Mouse (Mus musculus): ENCODE data around the gene Map6. TPM values are rescaled to one million over a fixed set of nuclear protein-coding genes. Genes with fewer than 3 reads are reported as not detected.

Map6 gene
- total and polyA plus RNA-seq, 2 experiments from 2014 or later: 111 to 292 TPM

- no peak overlapping the region for H3K9ac ChIP-seq (replicated peaks; ENCODE audit: low read length)
- DNase-seq (ENCODE audit: low spot score) (no peak), ATAC-seq (0 out of 2 replicates have a peak, but pooled peaks have one; percentile 16)
- H3K9me3 ChIP-seq (ENCODE audit: low read length): no peaks in the 10 kb centered on the region
- no peak overlapping the region for H3K4me3 ChIP-seq (ENCODE audit: low read length)
- 33% methylated on average over 14 of the region's 14 CpGs for WGBS
- peaks cover 26% of the 10 kb centered on the region for H3K36me3 ChIP-seq (ENCODE audit: insufficient read depth, low read length)
- H3K4me1 ChIP-seq (ENCODE audit: insufficient read depth, low read length): peaks cover 8% of the 10 kb centered on the region; the same call in 1 of the 2 replicates
- no peak for TF ChIP-seq CTCF (IDR thresholded peaks at IDR 0.05; ENCODE audit: low read depth)
- H3K4me2 ChIP-seq (ENCODE audit: low read depth, low read length): no peak overlapping the region
- no peak overlapping the region for H3K27ac ChIP-seq
- no peaks in the 10 kb centered on the region for H3K27me3 ChIP-seq (ENCODE audit: insufficient read depth, low read length)
These were observed 53.3 kb downstream of the Map6 start for GRCm38 (mm10) chr7:99320524-99320923.

- Histone ChIP-seq H3K9ac (replicated peaks; ENCODE audit: low read length) (no peak overlapping the region), H3K4me2 (ENCODE audit: low read depth, low read length) (no peak overlapping the region), H3K4me3 (ENCODE audit: low read length) (no peak overlapping the region), H3K4me1 (ENCODE audit: insufficient read depth, low read length) (0 out of 2 replicates have a peak, but pooled peaks cover 5% of the 10 kb centered on the region), H3K9me3 (ENCODE audit: low read length) (no peaks in the 10 kb centered on the region), H3K27ac (no peak overlapping the region), H3K36me3 (ENCODE audit: insufficient read depth, low read length) (peaks cover 5% of the 10 kb centered on the region; the same call in 1 of the 2 replicates), H3K27me3 (ENCODE audit: insufficient read depth, low read length) (no peaks in the 10 kb centered on the region)
- WGBS: 89% methylated on average over 6 of the region's 6 CpGs
- TF ChIP-seq CTCF (IDR thresholded peaks at IDR 0.05; ENCODE audit: low read depth): no peak
- ATAC-seq (no peak), DNase-seq (ENCODE audit: low spot score) (no peak)
These were observed 55.6 kb downstream of the Map6 start for GRCm38 (mm10) chr7:99322691-99323320.

GRCm38 (mm10) chr7:99323321-99323700, 56.1 kb downstream of the Map6 start:
- H3K4me3 ChIP-seq (ENCODE audit: low read length): no peak overlapping the region
- H3K9me3 ChIP-seq (ENCODE audit: low read length): no peaks in the 10 kb centered on the region
- H3K27me3 ChIP-seq (ENCODE audit: insufficient read depth, low read length): no peaks in the 10 kb centered on the region
- WGBS: 89% methylated on average over 9 of the region's 9 CpGs
- DNase-seq (ENCODE audit: low spot score): no peak
- H3K27ac ChIP-seq: no peak overlapping the region
- H3K4me2 ChIP-seq (ENCODE audit: low read depth, low read length): no peak overlapping the region
- no peak overlapping the region for H3K9ac ChIP-seq (replicated peaks; ENCODE audit: low read length)
- no peak for TF ChIP-seq CTCF (IDR thresholded peaks at IDR 0.05; ENCODE audit: low read depth)
- no peak for ATAC-seq
- H3K36me3 ChIP-seq (ENCODE audit: insufficient read depth, low read length): no peaks in the 10 kb centered on the region
- H3K4me1 ChIP-seq (ENCODE audit: insufficient read depth, low read length): 0 out of 2 replicates have a peak, but pooled peaks cover 5% of the 10 kb centered on the region

- 0 out of 2 replicates have a peak, but pooled peaks cover 5% of the 10 kb centered on the region for H3K4me1 ChIP-seq (ENCODE audit: insufficient read depth, low read length)
- H3K4me3 ChIP-seq (ENCODE audit: low read length): no peak overlapping the region
- WGBS: 30% methylated on average over 10 of the region's 10 CpGs
- no peak for TF ChIP-seq CTCF (IDR thresholded peaks at IDR 0.05; ENCODE audit: low read depth)
- H3K27me3 ChIP-seq (ENCODE audit: insufficient read depth, low read length): no peaks in the 10 kb centered on the region
- no peak overlapping the region for H3K4me2 ChIP-seq (ENCODE audit: low read depth, low read length)
- H3K36me3 ChIP-seq (ENCODE audit: insufficient read depth, low read length): no peaks in the 10 kb centered on the region
- ATAC-seq (no peak), DNase-seq (ENCODE audit: low spot score) (no peak)
- H3K9ac ChIP-seq (replicated peaks; ENCODE audit: low read length): no peak overlapping the region
- H3K27ac ChIP-seq: peak overlapping the region; percentile 26; the same call in 1 of the 2 replicates
- no peaks in the 10 kb centered on the region for H3K9me3 ChIP-seq (ENCODE audit: low read length)
These were observed 57.6 kb downstream of the Map6 start for GRCm38 (mm10) chr7:99324810-99325209.

- no peak overlapping the region for H3K27ac ChIP-seq
- ATAC-seq (no peak), DNase-seq (ENCODE audit: low spot score) (no peak)
- 62% methylated on average over 6 of the region's 6 CpGs for WGBS
- no peak for TF ChIP-seq CTCF (IDR thresholded peaks at IDR 0.05; ENCODE audit: low read depth)
- H3K9ac ChIP-seq (replicated peaks; ENCODE audit: low read length): no peak overlapping the region
- 0 out of 2 replicates have a peak, but pooled peaks cover 5% of the 10 kb centered on the region for H3K4me1 ChIP-seq (ENCODE audit: insufficient read depth, low read length)
- H3K4me3 ChIP-seq (ENCODE audit: low read length): no peak overlapping the region
- H3K4me2 ChIP-seq (ENCODE audit: low read depth, low read length): no peak overlapping the region
- no peaks in the 10 kb centered on the region for H3K9me3 ChIP-seq (ENCODE audit: low read length)
- H3K36me3 ChIP-seq (ENCODE audit: insufficient read depth, low read length): 0 out of 2 replicates have a peak, but pooled peaks cover 4% of the 10 kb centered on the region
- no peaks in the 10 kb centered on the region for H3K27me3 ChIP-seq (ENCODE audit: insufficient read depth, low read length)
These were observed 58.9 kb downstream of the Map6 start for GRCm38 (mm10) chr7:99326128-99326527.

- H3K4me3 ChIP-seq (ENCODE audit: low read length): no peak overlapping the region
- ATAC-seq (no peak), DNase-seq (ENCODE audit: low spot score) (no peak)
- WGBS: 38% methylated on average over 4 of the region's 4 CpGs
- no peak overlapping the region for H3K4me2 ChIP-seq (ENCODE audit: low read depth, low read length)
- 0 out of 2 replicates have a peak, but pooled peaks cover 4% of the 10 kb centered on the region for H3K36me3 ChIP-seq (ENCODE audit: insufficient read depth, low read length)
- H3K27me3 ChIP-seq (ENCODE audit: insufficient read depth, low read length): no peaks in the 10 kb centered on the region
- H3K9ac ChIP-seq (replicated peaks; ENCODE audit: low read length): no peak overlapping the region
- 0 out of 2 replicates have a peak, but pooled peaks cover 5% of the 10 kb centered on the region for H3K4me1 ChIP-seq (ENCODE audit: insufficient read depth, low read length)
- H3K9me3 ChIP-seq (ENCODE audit: low read length): no peaks in the 10 kb centered on the region
- TF ChIP-seq CTCF (IDR thresholded peaks at IDR 0.05; ENCODE audit: low read depth): no peak
- no peak overlapping the region for H3K27ac ChIP-seq
These were observed 61.6 kb downstream of the Map6 start for GRCm38 (mm10) chr7:99328847-99329246.

GRCm38 (mm10) chr7:99330012-99330411, 62.8 kb downstream of the Map6 start:
- ATAC-seq (no peak), DNase-seq (ENCODE audit: low spot score) (no peak)
- Histone ChIP-seq H3K27ac (no peak overlapping the region), H3K4me2 (ENCODE audit: low read depth, low read length) (no peak overlapping the region), H3K4me1 (ENCODE audit: insufficient read depth, low read length) (no peaks in the 10 kb centered on the region), H3K9me3 (ENCODE audit: low read length) (no peaks in the 10 kb centered on the region), H3K4me3 (ENCODE audit: low read length) (no peak overlapping the region), H3K27me3 (ENCODE audit: insufficient read depth, low read length) (no peaks in the 10 kb centered on the region), H3K9ac (replicated peaks; ENCODE audit: low read length) (no peak overlapping the region), H3K36me3 (ENCODE audit: insufficient read depth, low read length) (0 out of 2 replicates have a peak, but pooled peaks cover 4% of the 10 kb centered on the region)
- WGBS: 91% methylated on average over 5 of the region's 5 CpGs
- no peak for TF ChIP-seq CTCF (IDR thresholded peaks at IDR 0.05; ENCODE audit: low read depth)

Data from hindbrain, postnatal 0 days (tissue).